Mouse (Mus musculus): ENCODE data around the gene Fgfr2. TPM values are rescaled to one million over a fixed set of nuclear protein-coding genes. Genes with fewer than 3 reads are reported as not detected.

Gene Fgfr2
- polyA plus RNA-seq, 1 experiment from 2014 or later = 11.4 TPM

DNA sequence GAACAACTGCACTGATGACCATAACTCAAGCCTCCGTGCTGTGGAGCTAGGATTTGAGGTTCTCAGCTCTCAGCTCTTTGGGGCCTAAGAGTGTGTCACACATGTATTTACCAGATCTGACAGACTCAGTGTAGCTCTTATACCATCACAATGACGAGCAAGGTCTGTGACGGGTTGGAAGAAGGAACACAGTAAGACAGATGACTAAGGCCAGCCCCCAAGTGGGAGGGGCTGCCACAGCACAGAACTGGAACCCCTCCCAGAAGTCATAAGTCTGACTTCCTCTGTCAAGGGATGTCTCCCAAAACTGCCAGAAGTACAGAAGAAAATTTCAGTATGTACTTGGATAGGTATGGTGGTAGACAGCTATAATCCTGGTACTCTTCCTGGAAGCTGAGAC is 319.2 kb downstream of the Fgfr2 start:
- Histone ChIP-seq H3K27me3 (ENCODE audit: control insufficient read depth, insufficient read depth, low read depth, low read length) (no peaks in the 10 kb centered on the region), H3K4me2 (ENCODE audit: low read depth, low read length) (no peak overlapping the region), H3K9me3 (replicated peaks; ENCODE audit: control insufficient read depth, low read length) (no peaks in the 10 kb centered on the region), H3K27ac (ENCODE audit: low read length) (peak overlapping the region; percentile 2), H3K4me1 (ENCODE audit: control insufficient read depth, low read depth, low read length) (peaks cover 50% of the 10 kb centered on the region), H3K4me3 (ENCODE audit: low read depth, low read length) (no peak overlapping the region), H3K36me3 (ENCODE audit: control insufficient read depth, insufficient read depth) (no peaks in the 10 kb centered on the region), H3K9ac (ENCODE audit: low read depth, low read length) (peak overlapping the region; percentile 14; the same call in 1 of the 2 replicates)
- 30% methylated on average over 3 of the region's 3 CpGs for WGBS (ENCODE audit: insufficient replicate concordance)
- peak; percentile 57 for ATAC-seq (ENCODE audit: low read depth)

GRCm38 (mm10) chr7:132803336-132803735 is 319.8 kb downstream of the Fgfr2 start:
- Histone ChIP-seq H3K4me1 (ENCODE audit: control insufficient read depth, low read depth, low read length) (peaks cover 44% of the 10 kb centered on the region), H3K36me3 (ENCODE audit: control insufficient read depth, insufficient read depth) (no peaks in the 10 kb centered on the region), H3K27me3 (ENCODE audit: control insufficient read depth, insufficient read depth, low read depth, low read length) (no peaks in the 10 kb centered on the region), H3K9me3 (replicated peaks; ENCODE audit: control insufficient read depth, low read length) (no peaks in the 10 kb centered on the region), H3K4me2 (ENCODE audit: low read depth, low read length) (no peak overlapping the region), H3K9ac (ENCODE audit: low read depth, low read length) (peak overlapping the region; percentile 7; the same call in 1 of the 2 replicates), H3K27ac (ENCODE audit: low read length) (no peak overlapping the region; the same call in 1 of the 2 replicates), H3K4me3 (ENCODE audit: low read depth, low read length) (no peak overlapping the region)
- ATAC-seq (ENCODE audit: low read depth) = no peak
- WGBS (ENCODE audit: insufficient replicate concordance) = 63% methylated on average over 2 of the region's 2 CpGs

GRCm38 (mm10) chr7:132802691-132803090 is 320.5 kb downstream of the Fgfr2 start:
- H3K4me3 ChIP-seq (ENCODE audit: low read depth, low read length) = no peak overlapping the region
- H3K4me1 ChIP-seq (ENCODE audit: control insufficient read depth, low read depth, low read length) = peaks cover 44% of the 10 kb centered on the region
- 86% methylated on average over 11 of the region's 11 CpGs for WGBS (ENCODE audit: insufficient replicate concordance)
- no peaks in the 10 kb centered on the region for H3K9me3 ChIP-seq (replicated peaks; ENCODE audit: control insufficient read depth, low read length)
- no peak overlapping the region for H3K9ac ChIP-seq (ENCODE audit: low read depth, low read length)
- no peak overlapping the region; the same call in 1 of the 2 replicates for H3K27ac ChIP-seq (ENCODE audit: low read length)
- no peaks in the 10 kb centered on the region for H3K27me3 ChIP-seq (ENCODE audit: control insufficient read depth, insufficient read depth, low read depth, low read length)
- no peaks in the 10 kb centered on the region for H3K36me3 ChIP-seq (ENCODE audit: control insufficient read depth, insufficient read depth)
- no peak overlapping the region for H3K4me2 ChIP-seq (ENCODE audit: low read depth, low read length)
- no peak for ATAC-seq (ENCODE audit: low read depth)

- no peaks in the 10 kb centered on the region for H3K36me3 ChIP-seq (ENCODE audit: control insufficient read depth, insufficient read depth)
- ATAC-seq (ENCODE audit: low read depth) = no peak
- H3K9ac ChIP-seq (ENCODE audit: low read depth, low read length) = no peak overlapping the region
- no peak overlapping the region; the same call in 1 of the 2 replicates for H3K27ac ChIP-seq (ENCODE audit: low read length)
- H3K4me3 ChIP-seq (ENCODE audit: low read depth, low read length) = no peak overlapping the region
- no peaks in the 10 kb centered on the region for H3K27me3 ChIP-seq (ENCODE audit: control insufficient read depth, insufficient read depth, low read depth, low read length)
- WGBS (ENCODE audit: insufficient replicate concordance) = 74% methylated on average over 2 of the region's 2 CpGs
- no peaks in the 10 kb centered on the region for H3K9me3 ChIP-seq (replicated peaks; ENCODE audit: control insufficient read depth, low read length)
- no peak overlapping the region for H3K4me2 ChIP-seq (ENCODE audit: low read depth, low read length)
- peaks cover 44% of the 10 kb centered on the region for H3K4me1 ChIP-seq (ENCODE audit: control insufficient read depth, low read depth, low read length)
Observed at GRCm38 (mm10) chr7:132802066-132802465, 321.1 kb downstream of the Fgfr2 start.

- Histone ChIP-seq H3K27ac (ENCODE audit: low read length) (no peak overlapping the region), H3K36me3 (ENCODE audit: control insufficient read depth, insufficient read depth) (no peaks in the 10 kb centered on the region), H3K9ac (ENCODE audit: low read depth, low read length) (no peak overlapping the region), H3K4me3 (ENCODE audit: low read depth, low read length) (no peak overlapping the region), H3K4me2 (ENCODE audit: low read depth, low read length) (no peak overlapping the region), H3K9me3 (replicated peaks; ENCODE audit: control insufficient read depth, low read length) (no peaks in the 10 kb centered on the region), H3K4me1 (ENCODE audit: control insufficient read depth, low read depth, low read length) (peaks cover 39% of the 10 kb centered on the region), H3K27me3 (ENCODE audit: control insufficient read depth, insufficient read depth, low read depth, low read length) (no peaks in the 10 kb centered on the region)
- ATAC-seq (ENCODE audit: low read depth) = no peak
- WGBS (ENCODE audit: insufficient replicate concordance) = 72% methylated on average over 5 of the region's 5 CpGs
Observed at GRCm38 (mm10) chr7:132801509-132801908, 321.6 kb downstream of the Fgfr2 start.

DNA sequence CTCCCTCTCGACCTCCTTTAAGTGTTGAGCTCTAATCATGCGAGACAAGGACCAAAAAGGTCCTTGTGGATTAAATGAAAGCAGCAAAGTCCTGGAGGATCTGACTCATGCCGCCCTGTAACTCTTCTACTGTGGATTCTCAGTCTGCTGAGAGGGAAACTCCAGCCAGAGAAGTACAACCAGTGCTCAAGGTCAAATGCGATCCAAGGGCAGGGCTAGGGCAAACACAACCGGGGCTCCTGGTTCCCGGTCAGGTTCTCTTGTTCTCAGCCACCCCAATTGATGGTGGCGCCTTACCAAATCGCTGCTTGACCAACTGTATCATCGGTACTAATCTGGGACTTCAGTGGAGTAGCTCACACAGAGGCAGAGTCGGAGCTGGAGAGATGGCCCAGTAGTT is 322.3 kb downstream of the Fgfr2 start:
- H3K9ac ChIP-seq (ENCODE audit: low read depth, low read length) = no peak overlapping the region
- ATAC-seq (ENCODE audit: low read depth) = no peak
- H3K4me3 ChIP-seq (ENCODE audit: low read depth, low read length) = no peak overlapping the region
- WGBS (ENCODE audit: insufficient replicate concordance) = 77% methylated on average over 10 of the region's 10 CpGs
- H3K27ac ChIP-seq (ENCODE audit: low read length) = no peak overlapping the region
- no peaks in the 10 kb centered on the region for H3K9me3 ChIP-seq (replicated peaks; ENCODE audit: control insufficient read depth, low read length)
- peaks cover 33% of the 10 kb centered on the region for H3K4me1 ChIP-seq (ENCODE audit: control insufficient read depth, low read depth, low read length)
- no peaks in the 10 kb centered on the region for H3K27me3 ChIP-seq (ENCODE audit: control insufficient read depth, insufficient read depth, low read depth, low read length)
- no peak overlapping the region for H3K4me2 ChIP-seq (ENCODE audit: low read depth, low read length)
- H3K36me3 ChIP-seq (ENCODE audit: control insufficient read depth, insufficient read depth) = no peaks in the 10 kb centered on the region

DNA sequence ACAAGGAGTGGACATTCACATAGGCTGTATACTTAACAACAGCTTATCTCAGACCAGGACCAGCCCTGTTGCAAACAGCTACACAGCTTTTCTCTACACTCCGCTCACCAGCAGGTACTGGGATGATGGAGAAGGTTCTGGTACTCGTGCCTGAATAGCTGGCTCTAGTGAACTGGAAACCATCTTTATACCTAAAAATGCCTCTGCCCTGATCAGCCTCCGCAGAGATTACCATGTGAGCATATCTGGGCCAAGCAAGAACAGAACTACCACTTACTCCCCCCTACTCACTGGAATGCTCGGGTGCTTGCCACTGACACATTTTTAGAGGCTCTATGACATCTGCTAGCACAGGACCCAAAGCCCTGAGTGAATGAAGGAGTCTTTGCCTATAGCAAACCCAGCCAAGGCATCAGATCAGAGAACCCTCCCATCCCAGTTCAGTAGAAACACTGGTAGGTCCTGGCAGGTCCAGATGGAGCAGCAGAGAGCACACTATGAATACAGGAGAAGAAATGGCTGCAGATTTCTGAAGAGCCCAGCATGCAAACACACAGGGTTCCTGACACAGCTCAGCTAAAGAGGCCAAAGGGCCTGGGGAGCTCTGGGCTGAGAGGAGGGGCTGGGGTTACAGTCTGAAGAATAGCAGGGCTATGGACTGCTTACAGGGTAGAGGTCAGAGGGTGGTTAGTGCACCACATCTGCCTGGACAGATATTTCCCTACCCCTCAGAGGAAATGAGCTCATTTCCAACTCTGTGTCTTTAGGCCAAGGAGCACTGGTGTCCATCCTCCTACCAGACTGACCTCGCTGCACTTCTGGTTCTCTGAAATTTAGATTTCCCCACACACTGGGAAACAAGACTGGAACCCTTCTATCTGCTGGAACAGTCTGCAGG is 323.8 kb downstream of the Fgfr2 start:
- Histone ChIP-seq H3K9me3 (replicated peaks; ENCODE audit: control insufficient read depth, low read length) (no peaks in the 10 kb centered on the region), H3K4me1 (ENCODE audit: control insufficient read depth, low read depth, low read length) (peaks cover 18% of the 10 kb centered on the region), H3K4me3 (ENCODE audit: low read depth, low read length) (no peak overlapping the region), H3K36me3 (ENCODE audit: control insufficient read depth, insufficient read depth) (no peaks in the 10 kb centered on the region), H3K9ac (ENCODE audit: low read depth, low read length) (no peak overlapping the region), H3K4me2 (ENCODE audit: low read depth, low read length) (no peak overlapping the region), H3K27ac (ENCODE audit: low read length) (no peak overlapping the region), H3K27me3 (ENCODE audit: control insufficient read depth, insufficient read depth, low read depth, low read length) (no peaks in the 10 kb centered on the region)
- WGBS (ENCODE audit: insufficient replicate concordance) = 69% methylated on average over 5 of the region's 5 CpGs
- ATAC-seq (ENCODE audit: low read depth) = peak; percentile 17

GRCm38 (mm10) chr7:132795141-132795540 is 328.0 kb downstream of the Fgfr2 start:
- no peaks in the 10 kb centered on the region for H3K9me3 ChIP-seq (replicated peaks; ENCODE audit: control insufficient read depth, low read length)
- H3K36me3 ChIP-seq (ENCODE audit: control insufficient read depth, insufficient read depth) = no peaks in the 10 kb centered on the region
- no peak for ATAC-seq (ENCODE audit: low read depth)
- WGBS (ENCODE audit: insufficient replicate concordance) = 71% methylated on average over 5 of the region's 5 CpGs
- no peak overlapping the region for H3K9ac ChIP-seq (ENCODE audit: low read depth, low read length)
- H3K4me3 ChIP-seq (ENCODE audit: low read depth, low read length) = no peak overlapping the region
- H3K4me1 ChIP-seq (ENCODE audit: control insufficient read depth, low read depth, low read length) = peaks cover 8% of the 10 kb centered on the region
- no peaks in the 10 kb centered on the region for H3K27me3 ChIP-seq (ENCODE audit: control insufficient read depth, insufficient read depth, low read depth, low read length)
- H3K4me2 ChIP-seq (ENCODE audit: low read depth, low read length) = no peak overlapping the region
- no peak overlapping the region for H3K27ac ChIP-seq (ENCODE audit: low read length)

DNA sequence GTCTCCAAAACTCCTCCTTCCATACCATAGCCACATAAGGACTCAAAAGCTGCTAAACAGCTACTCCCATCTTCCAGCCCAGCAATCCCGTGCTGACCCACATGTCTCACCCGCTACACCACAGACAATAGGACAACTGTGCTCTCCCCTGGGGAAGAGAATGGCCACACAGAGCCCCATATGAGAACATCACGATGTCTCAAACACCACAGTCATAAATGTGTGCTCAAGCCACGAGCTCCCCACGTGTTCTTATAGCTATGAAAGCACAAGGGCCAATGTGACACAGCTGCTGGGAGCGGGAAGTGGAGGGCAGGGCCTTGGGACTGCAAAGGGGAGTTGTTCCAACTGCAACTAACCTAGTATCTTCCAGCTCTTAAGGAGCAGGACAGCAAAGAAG is 329.7 kb downstream of the Fgfr2 start:
- Histone ChIP-seq H3K27me3 (ENCODE audit: control insufficient read depth, insufficient read depth, low read depth, low read length) (no peaks in the 10 kb centered on the region), H3K36me3 (ENCODE audit: control insufficient read depth, insufficient read depth) (no peaks in the 10 kb centered on the region), H3K4me3 (ENCODE audit: low read depth, low read length) (no peak overlapping the region), H3K27ac (ENCODE audit: low read length) (no peak overlapping the region), H3K4me2 (ENCODE audit: low read depth, low read length) (no peak overlapping the region), H3K9me3 (replicated peaks; ENCODE audit: control insufficient read depth, low read length) (no peaks in the 10 kb centered on the region), H3K9ac (ENCODE audit: low read depth, low read length) (no peak overlapping the region), H3K4me1 (ENCODE audit: control insufficient read depth, low read depth, low read length) (peaks cover 5% of the 10 kb centered on the region)
- ATAC-seq (ENCODE audit: low read depth) = no peak
- 53% methylated on average over 6 of the region's 6 CpGs for WGBS (ENCODE audit: insufficient replicate concordance)
